ENCODE assay signal across 11 mouse cellular contexts in genomic region chr6:39373301-39373955, GRCm38 (mm10). TPM values are rescaled to one million over a fixed set of nuclear protein-coding genes. Genes with fewer than 3 reads are reported as not detected.
DNase-seq lines count a peak whose midpoint lies in the region; ATAC-seq and TF ChIP-seq lines count a peak whose summit lies in the region.
"Had no signal": no experiment of that assay in that cellular context is flagged by ENCODE, and none has a peak within 500 bp of the region (broad histone marks: within the 10 kb centered on the region; RNA-seq: fewer than 3 reads in every experiment).

No protein-coding gene starts in this region.

- H3K9ac ChIP-seq in heart, embryonic 16.5 days (ENCODE audit: low read length): no peak overlapping the region
- no peak overlapping the region for H3K9ac ChIP-seq in lung, embryonic 14.5 days
- no peak overlapping the region for H3K9ac ChIP-seq in hindbrain, embryonic 11.5 days (ENCODE audit: low read depth, low read length)
- H3K9ac ChIP-seq: forebrain, embryonic 15.5 days had no signal

- peaks cover 15% of the 10 kb centered on the region for H3K4me1 ChIP-seq in heart, embryonic 16.5 days (ENCODE audit: control insufficient read depth, insufficient read depth, low read length)
- no peaks in the 10 kb centered on the region for H3K4me1 ChIP-seq in lung, embryonic 14.5 days (ENCODE audit: insufficient read depth)
- H3K4me1 ChIP-seq in hindbrain, embryonic 11.5 days (replicated peaks; ENCODE audit: control insufficient read depth, insufficient read depth, low read length): no peaks in the 10 kb centered on the region

- no peak for DNase-seq in heart, adult 11 months
- DNase-seq in lung, embryonic 14.5 days: peak; percentile 17
- no peak for DNase-seq in lung, postnatal 4 days
- peak; percentile 54 for DNase-seq in kidney, postnatal 14 days
- no peak for DNase-seq in left cerebral cortex, postnatal 4 days
- no peak for DNase-seq in hindbrain, embryonic 11.5 days (ENCODE audit: low spot score)
- no peak for DNase-seq in spleen, postnatal 4 days (ENCODE audit: low spot score in 2 of 2)
- DNase-seq: cerebellum, adult 11-12 months had no signal

- H3K4me2 ChIP-seq in heart, embryonic 16.5 days (ENCODE audit: low read depth, low read length): no peak overlapping the region
- H3K4me2 ChIP-seq in lung, embryonic 14.5 days: no peak overlapping the region
- no peak overlapping the region for H3K4me2 ChIP-seq in hindbrain, embryonic 11.5 days (replicated peaks; ENCODE audit: low read depth, low read length)
- H3K4me2 ChIP-seq: forebrain, embryonic 15.5 days had no signal

- no peaks in the 10 kb centered on the region for H3K27me3 ChIP-seq in heart, embryonic 16.5 days (ENCODE audit: control insufficient read depth, insufficient read depth, low read length)
- no peaks in the 10 kb centered on the region for H3K27me3 ChIP-seq in lung, embryonic 14.5 days (ENCODE audit: insufficient read depth, low read length)
- H3K27me3 ChIP-seq in hindbrain, embryonic 11.5 days (ENCODE audit: control insufficient read depth, insufficient read depth, low read length): no peaks in the 10 kb centered on the region
- H3K27me3 ChIP-seq: forebrain, embryonic 15.5 days had no signal

- TF ChIP-seq CTCF in lung, embryonic 14.5 days (IDR thresholded peaks at IDR 0.05; ENCODE audit: low read depth): no peak

- H3K27ac ChIP-seq in heart, embryonic 16.5 days (ENCODE audit: low read length): peak overlapping the region; percentile 24
- H3K27ac ChIP-seq in lung, embryonic 14.5 days (ENCODE audit: low read depth): no peak overlapping the region
- no peak overlapping the region for H3K27ac ChIP-seq in hindbrain, embryonic 11.5 days (ENCODE audit: low read depth, low read length)
- H3K27ac ChIP-seq: forebrain, embryonic 15.5 days had no signal

- ATAC-seq in heart, embryonic 16.5 days (replicated peaks; ENCODE audit: extremely low read depth, insufficient read depth, low FRiP score): no peak
- no peak for ATAC-seq in lung, embryonic 14.5 days (ENCODE audit: insufficient read depth)
- ATAC-seq in hindbrain, embryonic 11.5 days (ENCODE audit: low FRiP score): no peak
- ATAC-seq: forebrain, embryonic 15.5 days had no signal

- no peaks in the 10 kb centered on the region for H3K9me3 ChIP-seq in heart, embryonic 16.5 days (replicated peaks; ENCODE audit: control insufficient read depth, low read length)
- H3K9me3 ChIP-seq in lung, embryonic 14.5 days (ENCODE audit: low read depth, low read length): no peaks in the 10 kb centered on the region
- no peaks in the 10 kb centered on the region; the same call in 1 of the 2 replicates for H3K9me3 ChIP-seq in hindbrain, embryonic 11.5 days (ENCODE audit: control insufficient read depth, low read length)
- H3K9me3 ChIP-seq: forebrain, embryonic 15.5 days had no signal

- H3K36me3 ChIP-seq in heart, embryonic 16.5 days (ENCODE audit: control insufficient read depth, insufficient read depth): peaks cover 5% of the 10 kb centered on the region; the same call in 1 of the 2 replicates
- no peaks in the 10 kb centered on the region for H3K36me3 ChIP-seq in lung, embryonic 14.5 days (ENCODE audit: insufficient read depth)
- no peaks in the 10 kb centered on the region for H3K36me3 ChIP-seq in hindbrain, embryonic 11.5 days (ENCODE audit: control insufficient read depth, insufficient read depth, low read length)

- intact Hi-C loops in left cerebral cortex, postnatal 4 days (cut with DNase I): no loop called here

- H3K4me3 ChIP-seq in heart, embryonic 16.5 days (ENCODE audit: low read length): no peak overlapping the region
- no peak overlapping the region for H3K4me3 ChIP-seq in lung, embryonic 14.5 days (ENCODE audit: low read depth, low read length)
- no peak overlapping the region for H3K4me3 ChIP-seq in hindbrain, embryonic 11.5 days (ENCODE audit: low read depth, low read length)
- H3K4me3 ChIP-seq: forebrain, embryonic 15.5 days had no signal

- WGBS in heart, embryonic 16.5 days: 71% methylated on average over 4 of the region's 4 CpGs
- 47% methylated on average over 4 of the region's 4 CpGs for WGBS in lung, embryonic 14.5 days
- WGBS in hindbrain, embryonic 11.5 days: 67% methylated on average over 4 of the region's 4 CpGs

RNA-seq across cellular contexts. Expression of gene Slc37a3, which starts 4.0 kb away (rescaled TPM):
- polyA plus RNA-seq in heart, embryonic 16.5 days (2015; fragmentation: Nextera tagmentation; extraction: Ambion mirVana): 28.4 and 30.9 TPM in 2 replicates
- polyA plus RNA-seq in lung, embryonic 14.5 days (2014; fragmentation: Nextera tagmentation; extraction: Ambion mirVana): 33.8 and 36.6 TPM in 2 replicates
- total RNA-seq in left cerebral cortex, postnatal 4 days (2021): 10 to 100 TPM; 76.0 to 82.0 TPM
- 47.0 and 50.3 TPM in 2 replicates for polyA plus RNA-seq in hindbrain, embryonic 11.5 days (2014; fragmentation: Nextera tagmentation; extraction: Ambion mirVana)

RNA-seq across cellular contexts. Expression of gene Rab19, which starts 7.5 kb away (rescaled TPM):
- 1.1 and 1.9 TPM in 2 replicates for polyA plus RNA-seq in heart, embryonic 16.5 days (2015; fragmentation: Nextera tagmentation; extraction: Ambion mirVana)
- polyA plus RNA-seq in lung, embryonic 14.5 days (2014; fragmentation: Nextera tagmentation; extraction: Ambion mirVana): 2.8 and 3.7 TPM in 2 replicates
- total RNA-seq in left cerebral cortex, postnatal 4 days (2021): not detected
- polyA plus RNA-seq in hindbrain, embryonic 11.5 days (2014; fragmentation: Nextera tagmentation; extraction: Ambion mirVana): 0.39 and 0.74 TPM in 2 replicates
- total RNA-seq: left cerebral cortex, postnatal 36 days had no signal

RNA-seq across cellular contexts. Expression of gene Mkrn1, which starts 46.8 kb away (rescaled TPM):
- polyA plus RNA-seq in heart, embryonic 16.5 days (2015; fragmentation: Nextera tagmentation; extraction: Ambion mirVana): 95.2 and 100 TPM in 2 replicates
- 59.6 and 61.2 TPM in 2 replicates for polyA plus RNA-seq in lung, embryonic 14.5 days (2014; fragmentation: Nextera tagmentation; extraction: Ambion mirVana)
- total RNA-seq in left cerebral cortex, postnatal 4 days (2021): 100 to 1,000 TPM; 178 to 181 TPM
- polyA plus RNA-seq in hindbrain, embryonic 11.5 days (2014; fragmentation: Nextera tagmentation; extraction: Ambion mirVana): 127 and 147 TPM in 2 replicates

Comparison
In these comparisons a context has a peak if more than half of its experiments do, and no peak if none do; other contexts are left out.
1. DNase-seq: peak in lung, embryonic 14.5 days (single experiment) and kidney, postnatal 14 days (single experiment); none in heart, adult 11 months (single experiment), lung, postnatal 4 days (0 of 2), left cerebral cortex, postnatal 4 days (single experiment), hindbrain, embryonic 11.5 days (single experiment) and spleen, postnatal 4 days (0 of 2).